Mouse (Mus musculus) embryo, embryonic 9.5 days (tissue): ENCODE measurements around the gene Fgd2.

Experiments used
- DNase-seq: peaks from one replicate; pipeline ENCODE4 v3.0.0-alpha.2; 2017; ENCODE audit errors: extremely low spot score

The Fgd2 gene

DNA sequence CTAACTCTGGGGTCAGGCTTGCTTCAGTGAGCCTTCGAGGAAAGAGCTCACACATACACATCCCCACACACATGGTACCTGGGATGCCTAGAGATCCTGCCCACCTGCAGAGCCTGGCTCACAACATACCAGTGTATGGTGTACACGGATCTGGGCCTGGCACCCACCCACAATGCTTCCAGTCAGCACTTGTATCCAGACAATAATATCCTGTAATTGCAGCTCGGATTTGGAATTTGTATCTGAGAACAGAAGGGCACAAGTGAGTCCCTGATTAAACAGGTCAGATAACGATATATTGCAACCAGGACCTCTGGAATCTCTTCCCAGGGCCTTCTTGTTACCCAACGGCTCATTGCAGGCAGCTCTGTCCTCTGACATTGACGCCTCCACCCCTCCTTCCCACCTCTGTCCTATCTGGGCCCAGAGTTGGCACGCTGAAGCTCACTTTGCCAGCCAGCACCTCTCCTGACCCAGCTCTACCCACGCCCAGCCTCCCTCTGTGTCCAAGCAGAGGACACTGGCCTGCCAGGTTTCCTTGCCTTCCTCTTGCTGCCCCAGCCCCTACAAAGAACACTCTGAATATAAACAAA, 62.3 kb downstream of the Fgd2 start:
- no peak for DNase-seq

- no peak for DNase-seq
Observed at GRCm38 (mm10) chr17:29423991-29424390, 63.3 kb downstream of the Fgd2 start.

DNA sequence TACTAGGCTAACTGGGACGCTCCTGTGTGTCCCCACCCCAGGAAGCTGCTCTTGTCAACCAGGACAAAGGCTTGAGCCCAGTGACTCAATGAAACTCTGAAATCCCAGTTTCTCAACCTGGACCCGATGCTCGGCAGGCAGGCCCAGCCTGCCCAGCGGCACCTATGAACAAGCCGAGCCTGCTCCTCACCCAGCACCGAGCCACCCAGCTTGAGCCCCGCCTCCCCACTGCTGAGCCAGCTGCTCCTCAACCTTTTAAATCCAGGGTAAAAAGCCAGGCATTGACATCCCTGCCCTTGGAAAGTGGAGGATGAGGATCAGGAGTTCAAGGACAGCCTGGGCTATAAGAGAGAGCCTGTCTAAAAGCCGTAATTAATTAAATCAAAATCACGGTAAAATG, 64.6 kb downstream of the Fgd2 start:
- no peak for DNase-seq

DNA sequence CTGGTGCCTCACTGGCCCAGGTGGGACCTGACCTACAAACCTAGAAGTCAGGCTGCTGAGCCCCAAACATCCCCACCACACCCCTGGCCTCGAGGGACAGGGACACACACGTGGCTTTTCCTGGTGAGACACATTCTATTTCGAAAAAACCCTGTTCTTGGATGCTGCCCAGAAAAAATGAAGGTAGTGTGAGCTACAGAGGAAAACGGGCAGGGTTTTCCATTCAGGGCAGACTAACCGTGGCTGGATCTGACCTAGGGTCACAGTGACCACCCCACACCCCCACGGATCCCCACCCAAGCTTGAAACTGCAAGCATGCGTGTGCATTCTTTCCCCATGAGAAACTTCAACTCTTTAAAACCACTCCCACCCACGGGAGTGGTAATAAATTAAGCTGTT, 67.5 kb downstream of the Fgd2 start:
- DNase-seq: no peak

DNA sequence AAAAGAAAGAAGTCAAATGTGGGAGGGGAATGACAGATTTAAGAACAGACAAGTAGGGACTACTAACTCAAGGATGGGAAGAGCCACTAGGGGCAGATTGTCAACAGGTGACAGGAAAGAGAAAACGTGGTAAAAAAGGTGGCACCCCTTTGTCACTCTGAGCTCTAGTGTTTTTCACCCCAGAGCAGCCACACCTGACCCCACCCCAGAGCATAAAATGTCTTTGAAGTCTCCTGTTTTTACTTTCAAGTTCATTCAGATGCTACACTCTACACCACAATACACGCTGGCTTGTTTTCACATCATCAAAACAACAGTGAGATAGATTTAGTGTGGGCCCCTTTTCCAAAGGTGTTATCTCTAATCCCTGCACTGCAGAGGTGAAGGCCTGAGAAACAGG, 68.1 kb downstream of the Fgd2 start:
- DNase-seq: no peak
